10 mouse cellular contexts compared by ENCODE assay signal in the genomic region with DNA sequence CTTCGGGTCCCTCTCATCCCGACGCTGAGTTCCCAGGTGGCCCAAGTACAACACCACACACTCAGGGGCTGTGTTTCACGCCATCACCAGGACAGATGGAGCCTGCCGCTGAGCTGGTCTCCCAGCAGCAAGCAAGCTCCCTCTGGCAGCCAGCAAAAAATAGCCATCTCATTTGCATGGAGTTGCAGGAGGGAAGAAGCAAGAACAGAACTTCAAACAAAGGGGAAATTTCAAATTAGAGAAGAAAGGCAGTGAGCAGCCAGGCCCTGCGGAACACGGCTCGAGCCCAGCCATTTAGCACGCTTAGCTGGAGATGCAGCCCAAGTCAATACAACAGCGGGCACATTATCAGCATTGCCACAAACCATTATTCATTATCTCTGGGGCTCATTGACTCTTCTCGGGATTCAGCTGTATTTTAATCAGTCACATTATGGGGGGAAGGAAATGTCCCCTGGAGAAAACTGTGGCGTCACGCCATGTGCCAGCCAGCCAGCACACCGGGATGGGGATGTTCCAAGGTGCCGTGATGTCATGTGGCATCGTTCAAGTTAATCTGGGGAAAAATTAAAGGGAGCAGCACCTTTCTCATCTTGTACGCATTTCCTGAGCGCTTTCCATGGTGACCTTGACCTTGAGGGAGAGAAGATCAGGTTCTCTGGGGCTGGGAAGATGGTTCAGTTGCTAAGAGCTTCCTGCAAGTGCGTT.
DNase-seq lines count a peak whose midpoint lies in the region; ATAC-seq lines count a peak whose summit lies in the region.
"Had no signal": no experiment of that assay in that cellular context is flagged by ENCODE, and none has a peak within 500 bp of the region (broad histone marks: within the 10 kb centered on the region; RNA-seq: fewer than 3 reads in every experiment).

No protein-coding gene starts in this region.

- peaks cover 4% of the 10 kb centered on the region; the same call in 1 of the 2 replicates for H3K27me3 ChIP-seq in limb, embryonic 11.5 days (ENCODE audit: control insufficient read depth, insufficient read depth, low read length)
- H3K27me3 ChIP-seq in limb, embryonic 10.5 days (ENCODE audit: low read depth, poor library complexity, severe bottlenecking) = peaks cover 47% of the 10 kb centered on the region
- no peaks in the 10 kb centered on the region for H3K27me3 ChIP-seq in hindbrain, embryonic 15.5 days
- no peaks in the 10 kb centered on the region for H3K27me3 ChIP-seq in liver, embryonic 16.5 days (ENCODE audit: control insufficient read depth, insufficient read depth, low read depth, low read length)
- H3K27me3 ChIP-seq: lung, embryonic 15.5 days had no signal

- 64% methylated on average over 19 of the region's 19 CpGs for WGBS in limb, embryonic 11.5 days
- WGBS in limb, embryonic 10.5 days = 66% methylated on average over 19 of the region's 19 CpGs
- 21% methylated on average over 19 of the region's 19 CpGs for WGBS in hindbrain, embryonic 15.5 days
- 30% methylated on average over 19 of the region's 19 CpGs for WGBS in liver, embryonic 16.5 days (ENCODE audit: insufficient replicate concordance)

- DNase-seq in limb, embryonic 11.5 days (ENCODE audit: low spot score) = no peak
- DNase-seq in limb, embryonic 10.5 days (ENCODE audit: low spot score) = no peak
- peak; percentile 59 to 83 for DNase-seq in right cerebral cortex, postnatal 36 days (ENCODE audit: low spot score in 2 of 2)
- DNase-seq in lung, postnatal 4 days = no peak
- no peak for DNase-seq in urinary bladder, adult 18-20 months (ENCODE audit: low spot score in 2 of 2)
- no peak for DNase-seq in urinary bladder, postnatal 36 days (ENCODE audit: low spot score in 2 of 2)

- no peaks in the 10 kb centered on the region for H3K9me3 ChIP-seq in limb, embryonic 11.5 days (ENCODE audit: control insufficient read depth, low read length)
- no peaks in the 10 kb centered on the region for H3K9me3 ChIP-seq in limb, embryonic 10.5 days (replicated peaks)
- H3K9me3 ChIP-seq in hindbrain, embryonic 15.5 days = no peaks in the 10 kb centered on the region
- H3K9me3 ChIP-seq in liver, embryonic 16.5 days (replicated peaks; ENCODE audit: control insufficient read depth, low read length) = no peaks in the 10 kb centered on the region
- H3K9me3 ChIP-seq: embryonic facial prominence, embryonic 12.5 days; lung, embryonic 15.5 days had no signal

- no peak overlapping the region for H3K4me2 ChIP-seq in limb, embryonic 11.5 days (ENCODE audit: low read depth, severe bottlenecking)
- H3K4me2 ChIP-seq in hindbrain, embryonic 15.5 days = peak overlapping the region; percentile 3; the same call in 1 of the 2 replicates
- peak overlapping the region; percentile 29 for H3K4me2 ChIP-seq in liver, embryonic 16.5 days (ENCODE audit: low read depth, low read length)
- H3K4me2 ChIP-seq: embryonic facial prominence, embryonic 12.5 days; lung, embryonic 15.5 days had no signal

- no peaks in the 10 kb centered on the region for H3K36me3 ChIP-seq in limb, embryonic 11.5 days (ENCODE audit: control insufficient read depth, insufficient read depth, low read length)
- H3K36me3 ChIP-seq in limb, embryonic 10.5 days = no peaks in the 10 kb centered on the region
- no peaks in the 10 kb centered on the region for H3K36me3 ChIP-seq in hindbrain, embryonic 15.5 days
- no peaks in the 10 kb centered on the region for H3K36me3 ChIP-seq in liver, embryonic 16.5 days (ENCODE audit: control insufficient read depth, insufficient read depth)
- H3K36me3 ChIP-seq: embryonic facial prominence, embryonic 12.5 days; lung, embryonic 15.5 days had no signal

- H3K27ac ChIP-seq in limb, embryonic 11.5 days (replicated peaks; ENCODE audit: low read depth, low read length) = no peak overlapping the region
- H3K27ac ChIP-seq in limb, embryonic 10.5 days = no peak overlapping the region
- peak overlapping the region; percentile 51 for H3K27ac ChIP-seq in hindbrain, embryonic 15.5 days (replicated peaks)
- 0 out of 2 replicates have a peak overlapping the region, but pooled peaks have one; percentile 32 for H3K27ac ChIP-seq in liver, embryonic 16.5 days (ENCODE audit: low read length)
- H3K27ac ChIP-seq: embryonic facial prominence, embryonic 12.5 days; lung, embryonic 15.5 days had no signal

- ATAC-seq in limb, embryonic 11.5 days (ENCODE audit: insufficient number of reproducible peaks, low FRiP score, low TSS enrichment, low read depth) = no peak
- ATAC-seq in hindbrain, embryonic 15.5 days (ENCODE audit: low FRiP score, low read depth) = peak; percentile 65
- peak; percentile 65 for ATAC-seq in liver, embryonic 16.5 days (ENCODE audit: low read depth)

- no peak overlapping the region for H3K4me3 ChIP-seq in limb, embryonic 11.5 days (ENCODE audit: low read depth, low read length)
- H3K4me3 ChIP-seq in limb, embryonic 10.5 days = no peak overlapping the region
- no peak overlapping the region for H3K4me3 ChIP-seq in hindbrain, embryonic 15.5 days
- H3K4me3 ChIP-seq in liver, embryonic 16.5 days (ENCODE audit: low read depth, low read length) = no peak overlapping the region
- H3K4me3 ChIP-seq: embryonic facial prominence, embryonic 12.5 days; lung, embryonic 15.5 days had no signal

- 0 out of 2 replicates have a peak overlapping the region, but pooled peaks have one; percentile 30 for H3K9ac ChIP-seq in limb, embryonic 11.5 days (ENCODE audit: low read length)
- H3K9ac ChIP-seq in hindbrain, embryonic 15.5 days = no peak overlapping the region
- no peak overlapping the region for H3K9ac ChIP-seq in liver, embryonic 16.5 days (ENCODE audit: low read depth, low read length)
- H3K9ac ChIP-seq: embryonic facial prominence, embryonic 12.5 days; lung, embryonic 15.5 days had no signal

- H3K4me1 ChIP-seq in limb, embryonic 11.5 days (ENCODE audit: control insufficient read depth, insufficient read depth, low read length) = no peaks in the 10 kb centered on the region; the same call in 1 of the 2 replicates
- peaks cover 19% of the 10 kb centered on the region for H3K4me1 ChIP-seq in limb, embryonic 10.5 days
- peaks cover 41% of the 10 kb centered on the region for H3K4me1 ChIP-seq in hindbrain, embryonic 15.5 days (replicated peaks)
- H3K4me1 ChIP-seq in liver, embryonic 16.5 days (ENCODE audit: control insufficient read depth, low read depth, low read length) = peaks cover 33% of the 10 kb centered on the region

Comparison
In these comparisons a context has a peak if more than half of its experiments do, and no peak if none do; other contexts are left out.
1. DNase-seq: peak in right cerebral cortex, postnatal 36 days (2 of 2); none in limb, embryonic 11.5 days (single experiment), limb, embryonic 10.5 days (single experiment), lung, postnatal 4 days (0 of 2), urinary bladder, adult 18-20 months (0 of 2) and urinary bladder, postnatal 36 days (0 of 2).
2. H3K27ac ChIP-seq: peak in hindbrain, embryonic 15.5 days (single experiment) and liver, embryonic 16.5 days (single experiment); none in limb, embryonic 11.5 days (single experiment) and limb, embryonic 10.5 days (single experiment).